Mouse (Mus musculus): ENCODE data around the gene Hnrnpa2b1.
A peak's percentile ranks its signal among the peaks of the same experiment; 100 is the strongest.

- TF ChIP-seq POLR2A (IDR thresholded peaks at IDR 0.05; ENCODE audit: insufficient read length, low read depth) = no peak
- TF ChIP-seq USF1 (IDR thresholded peaks at IDR 0.05; ENCODE audit: low read depth) = no peak
- TF ChIP-seq MAX (IDR thresholded peaks at IDR 0.05; ENCODE audit: low read depth) = no peak
- TF ChIP-seq E2F4 (IDR thresholded peaks at IDR 0.05; ENCODE audit: insufficient read depth) = no peak
- TF ChIP-seq CEBPB (IDR thresholded peaks at IDR 0.05; ENCODE audit: insufficient read depth, poor library complexity, severe bottlenecking) = no peak
- peak; percentile 48 for TF ChIP-seq POLR2AphosphoS2 (IDR thresholded peaks at IDR 0.05; ENCODE audit: insufficient read length, low read depth)
Observed at GRCm38 (mm10) chr6:51468891-51469561, 668 bp downstream of the Hnrnpa2b1 start.

All from myocyte (in vitro differentiated cells).